Mouse (Mus musculus): ENCODE results near the gene Cntnap2. TPM values are rescaled to one million over a fixed set of nuclear protein-coding genes. Genes with fewer than 3 reads are reported as not detected.
A peak's percentile ranks its signal among the peaks of the same experiment; 100 is the strongest.

Gene Cntnap2
- polyA plus RNA-seq, 1 experiment from 2014 or later: 4.7 TPM

DNA sequence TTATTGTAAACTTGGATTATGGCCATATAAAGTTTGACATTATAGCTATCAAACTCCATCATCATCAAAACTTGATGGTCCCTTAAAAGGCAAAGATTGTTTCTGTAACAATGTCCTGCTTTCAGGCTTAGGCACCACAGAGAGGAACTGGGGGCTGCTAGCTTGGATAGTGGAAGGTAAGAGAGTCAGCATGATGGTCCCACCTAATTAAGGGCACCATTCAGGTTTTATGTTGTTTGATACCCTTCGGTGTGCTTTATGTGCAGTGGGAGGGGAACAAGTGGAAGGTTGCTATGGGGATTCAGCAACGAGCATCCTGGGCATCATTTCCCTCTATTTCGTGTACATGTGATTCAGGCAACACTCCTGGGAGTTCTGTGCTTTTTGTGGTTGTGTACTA, 1797.5 kb downstream of the Cntnap2 start:
- Histone ChIP-seq H3K4me1 (no peaks in the 10 kb centered on the region), H3K27ac (no peak overlapping the region), H3K36me3 (no peaks in the 10 kb centered on the region), H3K9me3 (no peaks in the 10 kb centered on the region), H3K27me3 (peaks cover 7% of the 10 kb centered on the region), H3K4me2 (replicated peaks) (no peak overlapping the region), H3K9ac (no peak overlapping the region), H3K4me3 (no peak overlapping the region)
- 51% methylated on average over 3 of the region's 3 CpGs for WGBS
- no peak for ATAC-seq (ENCODE audit: low FRiP score, low read depth)

DNA sequence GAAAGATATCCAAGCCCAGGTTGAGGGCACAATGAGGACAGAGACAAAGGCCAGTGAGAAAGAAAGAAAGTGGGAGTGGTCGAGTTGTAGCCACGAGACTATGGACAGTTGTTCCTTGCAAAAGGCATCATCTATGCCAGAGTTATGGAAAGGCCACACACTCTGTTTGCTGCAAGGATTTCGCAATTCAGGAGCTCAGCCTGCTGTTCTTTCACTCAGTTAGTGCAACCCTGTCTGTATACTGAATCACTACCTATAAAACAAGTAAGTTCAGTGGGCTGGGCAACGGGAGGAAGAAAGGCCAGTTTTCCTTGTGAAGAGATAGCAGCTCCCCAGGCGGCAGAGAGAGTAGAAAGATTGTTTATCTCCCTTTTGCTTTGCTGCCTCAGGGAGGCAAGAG, 1801.9 kb downstream of the Cntnap2 start:
- Histone ChIP-seq H3K9ac (no peak overlapping the region), H3K4me3 (no peak overlapping the region), H3K9me3 (no peaks in the 10 kb centered on the region), H3K36me3 (no peaks in the 10 kb centered on the region), H3K27ac (no peak overlapping the region), H3K4me2 (replicated peaks) (no peak overlapping the region), H3K4me1 (no peaks in the 10 kb centered on the region), H3K27me3 (peaks cover 4% of the 10 kb centered on the region; the same call in 1 of the 2 replicates)
- 28% methylated on average over 5 of the region's 5 CpGs for WGBS
- ATAC-seq (ENCODE audit: low FRiP score, low read depth): no peak

DNA sequence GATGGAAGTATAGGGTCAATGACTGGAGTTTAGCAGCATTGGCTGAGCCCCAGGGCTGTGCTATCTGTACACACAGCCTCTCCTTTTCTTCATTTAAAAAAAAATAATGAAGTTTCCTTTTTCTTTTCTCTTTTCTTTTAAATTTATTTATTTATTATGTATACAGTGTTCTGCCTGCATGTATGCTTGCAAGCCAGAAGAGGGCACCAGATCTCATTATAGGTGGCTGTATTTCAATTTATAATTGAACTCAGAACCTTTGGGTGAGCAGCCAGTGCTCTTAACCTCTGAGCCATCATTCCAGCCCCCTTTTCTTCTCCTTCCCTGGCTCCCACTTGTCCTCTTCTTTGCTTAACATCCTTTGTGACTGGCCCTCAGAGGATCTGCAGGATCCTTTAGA, 1807.2 kb downstream of the Cntnap2 start:
- no peaks in the 10 kb centered on the region for H3K4me1 ChIP-seq
- no peak overlapping the region for H3K9ac ChIP-seq
- ATAC-seq (ENCODE audit: low FRiP score, low read depth): no peak
- no peak overlapping the region for H3K4me2 ChIP-seq (replicated peaks)
- H3K27ac ChIP-seq: no peak overlapping the region
- H3K4me3 ChIP-seq: no peak overlapping the region
- 0 out of 2 replicates have a peak, but pooled peaks cover 3% of the 10 kb centered on the region for H3K27me3 ChIP-seq
- no peaks in the 10 kb centered on the region for H3K9me3 ChIP-seq
- H3K36me3 ChIP-seq: no peaks in the 10 kb centered on the region

DNA sequence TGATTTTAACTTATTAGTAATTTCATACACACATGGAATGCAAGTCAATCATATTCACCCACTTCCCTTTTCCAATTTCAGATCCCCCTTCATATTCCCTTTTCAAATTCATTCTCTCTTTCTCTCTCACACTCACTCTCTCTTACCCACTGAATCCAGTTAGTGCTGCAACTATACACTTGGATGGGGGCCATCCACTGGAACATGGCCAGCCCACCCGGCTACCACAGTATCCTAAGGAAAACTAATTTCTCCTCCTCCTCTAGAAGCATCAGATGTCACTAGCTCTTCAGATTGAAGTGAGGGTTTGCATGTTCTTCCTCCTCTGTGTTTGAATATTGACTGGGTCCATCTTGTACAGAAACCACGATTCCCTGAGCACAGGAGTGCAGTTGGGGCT, 1827.1 kb downstream of the Cntnap2 start:
- no peaks in the 10 kb centered on the region for H3K27me3 ChIP-seq
- no peak overlapping the region for H3K27ac ChIP-seq
- 72% methylated on average over 2 of the region's 2 CpGs for WGBS
- no peaks in the 10 kb centered on the region for H3K36me3 ChIP-seq
- no peak overlapping the region for H3K4me2 ChIP-seq (replicated peaks)
- ATAC-seq (ENCODE audit: low FRiP score, low read depth): no peak
- no peak overlapping the region for H3K9ac ChIP-seq
- no peaks in the 10 kb centered on the region for H3K9me3 ChIP-seq
- no peaks in the 10 kb centered on the region for H3K4me1 ChIP-seq
- H3K4me3 ChIP-seq: no peak overlapping the region

DNA sequence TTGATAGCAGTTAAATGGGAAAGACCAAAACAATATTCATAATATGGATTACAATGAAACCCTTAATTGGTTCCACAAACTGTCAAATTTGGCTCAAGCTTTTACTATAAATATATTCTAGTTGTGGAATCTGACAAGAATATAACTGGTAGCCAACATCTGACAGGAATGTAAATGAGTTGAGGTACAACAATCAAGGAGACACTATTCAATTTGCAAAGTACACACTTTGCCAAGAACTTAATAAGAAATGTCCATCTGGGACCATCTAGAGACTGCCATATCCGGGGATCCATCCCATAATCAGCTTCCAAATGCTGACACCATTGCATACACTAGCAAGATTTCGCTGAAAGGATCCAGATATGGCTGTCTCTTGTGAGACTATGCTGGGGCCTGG, 1850.0 kb downstream of the Cntnap2 start:
- Histone ChIP-seq H3K27ac (no peak overlapping the region), H3K9me3 (no peaks in the 10 kb centered on the region), H3K9ac (no peak overlapping the region), H3K4me3 (no peak overlapping the region), H3K36me3 (no peaks in the 10 kb centered on the region), H3K4me1 (no peaks in the 10 kb centered on the region), H3K4me2 (replicated peaks) (no peak overlapping the region), H3K27me3 (no peaks in the 10 kb centered on the region)
- 81% methylated on average over 2 of the region's 2 CpGs for WGBS
- ATAC-seq (ENCODE audit: low FRiP score, low read depth): no peak

DNA sequence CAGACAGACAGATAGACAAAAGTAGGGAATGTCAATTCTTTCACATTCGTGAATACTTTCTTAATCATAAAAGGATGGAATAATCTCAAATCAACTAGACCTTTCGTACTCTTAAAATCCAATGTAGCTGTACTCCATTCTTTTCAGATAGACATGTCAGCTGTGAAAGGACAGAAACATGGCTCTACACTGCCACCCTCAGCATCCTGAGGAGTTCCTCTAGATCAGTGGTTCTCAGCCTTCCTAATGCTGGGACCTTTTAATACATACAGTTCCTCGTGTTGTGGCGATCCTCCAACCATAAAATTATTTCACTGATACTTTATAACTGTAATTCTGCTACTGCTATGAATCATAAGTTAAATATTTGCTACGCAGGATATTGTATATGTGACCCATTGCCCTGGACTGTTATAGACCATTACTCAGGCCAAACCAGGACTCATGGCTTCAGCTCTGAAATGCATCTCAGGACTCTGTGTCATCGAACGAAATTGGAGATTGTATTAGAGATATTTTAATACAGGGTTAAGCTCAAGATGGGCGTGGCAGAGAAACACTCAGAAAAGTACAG, 1859.6 kb downstream of the Cntnap2 start:
- no peaks in the 10 kb centered on the region for H3K27me3 ChIP-seq
- H3K4me3 ChIP-seq: no peak overlapping the region
- H3K27ac ChIP-seq: no peak overlapping the region
- 76% methylated on average over 8 of the region's 8 CpGs for WGBS
- no peak for ATAC-seq (ENCODE audit: low FRiP score, low read depth)
- H3K4me2 ChIP-seq (replicated peaks): no peak overlapping the region
- H3K4me1 ChIP-seq: no peaks in the 10 kb centered on the region
- no peaks in the 10 kb centered on the region for H3K36me3 ChIP-seq
- H3K9me3 ChIP-seq: no peaks in the 10 kb centered on the region
- no peak overlapping the region for H3K9ac ChIP-seq

DNA sequence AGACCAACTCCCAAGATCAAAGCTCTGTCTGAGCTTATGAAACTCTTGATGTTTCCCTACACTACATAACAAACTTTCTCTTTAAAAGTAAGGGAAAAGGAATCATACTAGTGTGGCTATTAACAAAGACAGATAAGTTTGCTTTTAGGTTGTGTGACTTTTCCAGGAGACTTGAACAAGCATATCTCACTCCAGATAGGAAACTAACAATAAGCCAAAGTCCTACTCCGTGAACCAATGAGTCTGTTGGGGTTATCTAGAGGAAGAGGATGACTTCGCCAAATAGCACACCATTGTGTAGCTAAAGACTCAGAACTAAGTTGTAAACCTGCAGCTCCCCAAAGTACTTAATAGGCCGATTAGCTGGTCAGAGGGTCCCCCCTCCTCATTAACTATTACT, 1860.8 kb downstream of the Cntnap2 start:
- WGBS: 86% methylated on average over 3 of the region's 3 CpGs
- ATAC-seq (ENCODE audit: low FRiP score, low read depth): no peak
- no peaks in the 10 kb centered on the region for H3K9me3 ChIP-seq

DNA sequence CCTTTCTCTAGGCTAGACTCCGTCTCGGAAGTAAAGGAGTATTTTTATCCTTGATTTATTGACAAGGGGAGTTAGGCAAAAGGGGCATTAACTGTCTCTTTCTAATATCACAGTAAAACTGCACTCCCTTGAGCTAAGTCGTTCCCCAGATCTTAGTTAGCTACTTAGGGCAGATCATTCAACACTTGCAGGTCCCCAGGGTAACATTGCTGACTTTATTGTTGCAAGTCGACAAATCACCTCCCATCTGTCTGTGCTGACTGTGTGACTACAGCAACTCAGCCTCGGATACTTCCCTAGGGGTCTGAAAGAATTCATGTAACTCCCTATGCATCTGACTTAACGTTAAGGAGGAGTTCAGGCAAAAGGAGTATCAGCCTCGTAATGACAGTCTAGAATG, 1865.6 kb downstream of the Cntnap2 start:
- no peak overlapping the region for H3K4me2 ChIP-seq (replicated peaks)
- H3K27me3 ChIP-seq: no peaks in the 10 kb centered on the region
- H3K27ac ChIP-seq: no peak overlapping the region
- H3K9ac ChIP-seq: no peak overlapping the region
- 39% methylated on average over 7 of the region's 7 CpGs for WGBS
- H3K4me3 ChIP-seq: no peak overlapping the region
- H3K9me3 ChIP-seq: no peaks in the 10 kb centered on the region
- no peak for ATAC-seq (ENCODE audit: low FRiP score, low read depth)
- H3K4me1 ChIP-seq: no peaks in the 10 kb centered on the region
- H3K36me3 ChIP-seq: no peaks in the 10 kb centered on the region

More for the DNA sequence above, 1860.8 kb downstream of the Cntnap2 start:
- Histone ChIP-seq H3K36me3 (no peaks in the 10 kb centered on the region), H3K27ac (no peak overlapping the region), H3K4me1 (no peaks in the 10 kb centered on the region), H3K4me3 (no peak overlapping the region), H3K27me3 (no peaks in the 10 kb centered on the region), H3K9ac (no peak overlapping the region), H3K4me2 (replicated peaks) (no peak overlapping the region)

DNA sequence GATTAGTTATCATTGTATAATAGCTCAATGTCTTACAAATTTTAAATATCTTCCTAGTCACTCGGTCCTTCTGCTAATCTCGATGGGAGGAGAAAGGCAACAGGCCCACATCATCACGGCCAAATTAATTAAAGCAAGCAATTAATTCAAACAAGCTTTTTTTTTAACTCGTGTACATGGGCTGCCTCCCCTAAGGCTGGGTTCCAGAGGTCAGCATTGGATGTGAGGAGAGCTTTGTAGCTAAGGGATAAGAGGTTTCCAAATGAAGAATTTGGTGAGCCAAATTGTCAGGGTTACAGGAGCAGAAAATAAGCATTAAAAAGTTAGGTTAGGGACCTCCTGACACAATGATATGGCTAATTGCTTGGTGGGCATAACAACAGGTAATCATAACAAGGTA, 1886.5 kb downstream of the Cntnap2 start:
- no peak overlapping the region for H3K9ac ChIP-seq
- H3K9me3 ChIP-seq: no peaks in the 10 kb centered on the region
- no peaks in the 10 kb centered on the region for H3K36me3 ChIP-seq
- no peaks in the 10 kb centered on the region for H3K27me3 ChIP-seq
- no peaks in the 10 kb centered on the region for H3K4me1 ChIP-seq
- no peak overlapping the region for H3K4me3 ChIP-seq
- no peak overlapping the region for H3K27ac ChIP-seq
- no peak for ATAC-seq (ENCODE audit: low FRiP score, low read depth)
- 56% methylated on average over 4 of the region's 4 CpGs for WGBS
- no peak overlapping the region for H3K4me2 ChIP-seq (replicated peaks)

DNA sequence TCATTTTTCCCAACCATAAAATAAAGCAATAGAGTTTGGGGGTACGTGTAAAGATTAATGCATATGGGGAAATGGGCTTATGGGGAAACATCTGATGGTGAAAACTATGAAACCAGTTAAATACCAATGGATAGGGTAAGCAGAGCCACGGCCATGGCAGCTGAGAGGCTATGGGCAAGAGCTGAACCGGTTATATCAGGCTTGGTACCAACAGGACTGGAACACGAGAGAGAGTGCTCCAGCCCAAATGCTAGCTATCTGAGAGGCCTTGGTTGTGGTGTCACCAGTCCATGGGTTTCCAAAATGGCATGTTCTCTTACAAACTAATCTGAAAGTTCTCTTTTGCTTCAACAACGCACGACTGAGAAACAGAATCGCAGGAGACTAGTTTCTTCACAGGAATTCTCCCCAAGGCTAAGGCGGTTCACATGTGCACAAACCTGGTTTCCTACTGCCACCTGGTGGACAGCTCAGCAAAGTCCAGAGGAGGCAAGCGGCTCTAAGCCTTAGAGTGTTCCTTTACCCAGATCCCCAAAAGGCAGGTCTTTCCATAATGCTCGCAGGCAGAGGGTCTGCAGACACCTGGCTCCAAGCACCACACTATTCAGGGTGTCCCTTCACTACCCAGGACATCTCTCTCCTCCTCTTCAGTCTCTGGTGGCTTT, 1902.0 kb downstream of the Cntnap2 start:
- ATAC-seq (ENCODE audit: low FRiP score, low read depth): peak; percentile 94
- Histone ChIP-seq H3K36me3 (no peaks in the 10 kb centered on the region), H3K9me3 (no peaks in the 10 kb centered on the region), H3K27me3 (0 out of 2 replicates have a peak, but pooled peaks cover 2% of the 10 kb centered on the region), H3K9ac (no peak overlapping the region), H3K4me1 (no peaks in the 10 kb centered on the region), H3K27ac (no peak overlapping the region), H3K4me2 (replicated peaks) (no peak overlapping the region), H3K4me3 (no peak overlapping the region)
- 34% methylated on average over 10 of the region's 10 CpGs for WGBS

DNA sequence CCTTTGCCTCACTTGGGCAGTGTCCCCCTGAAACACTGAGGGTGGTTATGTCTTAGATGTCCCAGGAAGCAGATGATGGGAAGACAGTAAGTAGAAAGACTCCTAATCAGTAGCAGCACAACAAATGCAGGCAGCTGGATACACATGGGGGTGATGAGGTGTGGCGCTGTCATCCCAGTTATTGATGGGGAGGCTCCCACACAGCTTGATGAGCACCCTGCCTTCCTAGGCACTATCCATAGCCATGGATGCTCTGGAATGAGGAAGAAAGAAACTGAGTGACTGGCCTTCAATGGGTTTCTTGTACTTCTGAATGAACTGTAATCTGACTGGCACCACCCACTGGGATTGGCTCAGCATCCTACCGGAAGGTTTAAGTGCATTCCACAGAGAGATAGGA, 1904.1 kb downstream of the Cntnap2 start:
- H3K9ac ChIP-seq: no peak overlapping the region
- H3K4me1 ChIP-seq: no peaks in the 10 kb centered on the region
- H3K4me3 ChIP-seq: no peak overlapping the region
- no peaks in the 10 kb centered on the region for H3K9me3 ChIP-seq
- H3K36me3 ChIP-seq: no peaks in the 10 kb centered on the region
- no peak overlapping the region for H3K27ac ChIP-seq
- ATAC-seq (ENCODE audit: low FRiP score, low read depth): no peak
- H3K4me2 ChIP-seq (replicated peaks): no peak overlapping the region
- H3K27me3 ChIP-seq: 0 out of 2 replicates have a peak, but pooled peaks cover 2% of the 10 kb centered on the region
- WGBS: 89% methylated on average over 2 of the region's 2 CpGs

DNA sequence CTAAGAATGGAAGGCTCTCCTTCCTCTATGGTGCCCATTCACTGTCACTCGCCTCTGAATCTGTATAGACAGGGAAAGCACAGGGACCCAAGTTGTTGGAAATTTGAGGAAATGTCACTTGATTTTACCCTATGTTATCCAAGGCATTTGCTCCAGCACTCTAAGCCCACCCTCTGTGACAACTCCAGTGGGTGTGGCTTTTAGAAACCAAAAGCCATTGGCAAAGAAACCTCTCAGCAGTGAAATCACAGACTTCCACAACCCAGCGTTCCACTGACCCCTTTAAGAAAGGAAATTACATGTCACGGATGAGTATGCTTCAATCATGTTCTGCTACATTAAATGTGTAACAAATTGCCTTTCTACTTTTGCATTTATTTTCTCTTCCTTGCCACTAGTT, 1904.5 kb downstream of the Cntnap2 start:
- no peaks in the 10 kb centered on the region for H3K36me3 ChIP-seq
- no peak overlapping the region for H3K9ac ChIP-seq
- H3K27me3 ChIP-seq: 0 out of 2 replicates have a peak, but pooled peaks cover 2% of the 10 kb centered on the region
- no peak overlapping the region for H3K4me2 ChIP-seq (replicated peaks)
- H3K4me1 ChIP-seq: no peaks in the 10 kb centered on the region
- WGBS: 79% methylated on average over 3 of the region's 3 CpGs
- no peak overlapping the region for H3K4me3 ChIP-seq
- no peaks in the 10 kb centered on the region for H3K9me3 ChIP-seq
- ATAC-seq (ENCODE audit: low FRiP score, low read depth): no peak
- H3K27ac ChIP-seq: no peak overlapping the region

DNA sequence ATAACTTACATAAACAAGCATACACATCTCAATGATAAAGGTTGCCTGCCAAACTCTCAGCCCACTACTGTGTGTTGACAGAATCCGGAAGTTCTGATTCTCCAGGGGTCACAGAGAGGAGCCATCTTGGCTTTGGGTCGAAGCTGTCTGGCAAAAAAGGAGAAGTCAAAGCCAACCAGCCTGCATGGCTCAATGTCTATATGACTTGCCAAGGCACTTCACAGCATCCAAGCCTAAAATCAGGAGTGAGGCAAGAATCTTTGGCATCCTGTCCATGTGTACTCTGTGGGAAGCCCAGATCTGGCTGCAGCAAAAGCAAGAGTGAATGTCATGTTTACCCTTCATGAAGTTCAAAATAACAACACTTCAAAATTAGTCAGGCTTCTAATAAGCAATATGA, 1913.5 kb downstream of the Cntnap2 start:
- Histone ChIP-seq H3K4me1 (no peaks in the 10 kb centered on the region), H3K4me3 (no peak overlapping the region), H3K36me3 (no peaks in the 10 kb centered on the region), H3K27ac (no peak overlapping the region), H3K9ac (no peak overlapping the region), H3K27me3 (no peaks in the 10 kb centered on the region), H3K9me3 (no peaks in the 10 kb centered on the region; the same call in 1 of the 2 replicates), H3K4me2 (replicated peaks) (no peak overlapping the region)
- WGBS: 88% methylated on average over 2 of the region's 2 CpGs
- ATAC-seq (ENCODE audit: low FRiP score, low read depth): no peak
